Mouse (Mus musculus) lung, postnatal 0 days (tissue): Measurements from ENCODE around the gene Slc10a7.

Experiments used
- CTCF ChIP-seq: IDR thresholded peaks from 2 replicates; pipeline ENCODE4 v1.5.1; 2016; ENCODE audit warnings: antibody characterized with exemption, mild to moderate bottlenecking
- EP300 ChIP-seq: IDR thresholded peaks from 2 replicates; pipeline ENCODE4 v1.6.1; 2016; ENCODE audit warnings: antibody characterized with exemption, mild to moderate bottlenecking, control low read depth

DNA sequence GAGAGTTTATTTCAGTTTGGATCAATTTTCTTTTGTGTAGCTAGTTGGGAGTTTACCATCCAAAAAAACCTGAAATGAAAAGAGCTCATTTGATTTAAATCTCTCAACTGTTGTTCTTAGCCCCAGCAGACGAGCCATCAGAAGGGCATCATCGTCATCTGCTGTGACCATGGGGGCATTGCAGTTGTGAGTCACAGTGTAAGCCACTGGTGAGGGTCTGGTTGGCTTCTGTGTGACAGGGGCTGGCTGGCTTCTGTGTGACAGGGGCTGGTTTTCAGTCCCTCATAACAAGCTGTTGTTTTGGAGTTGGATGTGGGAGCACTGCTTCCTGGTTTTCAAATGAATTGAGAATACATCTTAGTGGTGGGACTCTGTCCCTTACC is 41.6 kb downstream of the Slc10a7 start:
- TF ChIP-seq CTCF: no peak
- no peak for TF ChIP-seq EP300
